Mouse (Mus musculus): Measurements from ENCODE around the gene Apbb1ip. TPM values are rescaled to one million over a fixed set of nuclear protein-coding genes. Genes with fewer than 3 reads are reported as not detected.
"Not testable (repeated sequence)": the region's sequence is repeated elsewhere in the genome, so short reads cannot be mapped to it uniquely, and the experiment has no call there.

The Apbb1ip gene
- polyA plus RNA-seq, 1 experiment = 2.4 TPM

GRCm38 (mm10) chr2:22816231-22816630 lies 42.3 kb downstream of the Apbb1ip start:
- DNase-seq (ENCODE audit: low read depth) = no peak

- no peak for DNase-seq (ENCODE audit: low read depth)
Observed at GRCm38 (mm10) chr2:22822293-22822692, 48.4 kb downstream of the Apbb1ip start.

GRCm38 (mm10) chr2:22845514-22845913 lies 71.6 kb downstream of the Apbb1ip start:
- peak; percentile 94 for DNase-seq (ENCODE audit: low read depth)

GRCm38 (mm10) chr2:22851900-22852299 lies 78.0 kb downstream of the Apbb1ip start:
- peak; percentile 84 for DNase-seq (ENCODE audit: low read depth)

- no peak for DNase-seq (ENCODE audit: low read depth)
Observed at GRCm38 (mm10) chr2:22857501-22857900, 83.6 kb downstream of the Apbb1ip start.

- peak; percentile 98 for DNase-seq (ENCODE audit: low read depth)
Observed at GRCm38 (mm10) chr2:22862194-22862593, 88.3 kb downstream of the Apbb1ip start.

- not testable (repeated sequence) for DNase-seq (ENCODE audit: low read depth)
Observed at GRCm38 (mm10) chr2:22864394-22865037, 90.6 kb downstream of the Apbb1ip start.

- DNase-seq (ENCODE audit: low read depth) = peak; percentile 99
Observed at GRCm38 (mm10) chr2:22865818-22866217, 91.9 kb downstream of the Apbb1ip start.

- DNase-seq (ENCODE audit: low read depth) = peak; percentile 97
Observed at GRCm38 (mm10) chr2:22866894-22867424, 93.1 kb downstream of the Apbb1ip start.

- DNase-seq (ENCODE audit: low read depth) = no peak
Observed at GRCm38 (mm10) chr2:22873159-22873558, 99.3 kb downstream of the Apbb1ip start.

GRCm38 (mm10) chr2:22874628-22875027 lies 100.7 kb downstream of the Apbb1ip start:
- peak; percentile 100 for DNase-seq (ENCODE audit: low read depth)

- no peak for DNase-seq (ENCODE audit: low read depth)
Observed at GRCm38 (mm10) chr2:22876614-22877013, 102.7 kb downstream of the Apbb1ip start.

- DNase-seq (ENCODE audit: low read depth) = no peak
Observed at GRCm38 (mm10) chr2:22878781-22879180, 104.9 kb downstream of the Apbb1ip start.

- DNase-seq (ENCODE audit: low read depth) = not testable (repeated sequence)
Observed at GRCm38 (mm10) chr2:22880726-22881125, 106.8 kb downstream of the Apbb1ip start.

- no peak for DNase-seq (ENCODE audit: low read depth)
Observed at GRCm38 (mm10) chr2:22894932-22895281, 121.0 kb downstream of the Apbb1ip start.

GRCm38 (mm10) chr2:22895282-22896273 lies 121.7 kb downstream of the Apbb1ip start, which contains the start of gene Pdss1:
Pdss1 (plus strand) TSS chr2:22895522.
- peak; percentile 90 for DNase-seq (ENCODE audit: low read depth)

GRCm38 (mm10) chr2:22903947-22904346 lies 130.1 kb downstream of the Apbb1ip start:
- DNase-seq (ENCODE audit: low read depth) = no peak

- DNase-seq (ENCODE audit: low read depth) = no peak
Observed at GRCm38 (mm10) chr2:22914421-22914820, 140.5 kb downstream of the Apbb1ip start.

- no peak for DNase-seq (ENCODE audit: low read depth)
Observed at GRCm38 (mm10) chr2:22918651-22919050, 144.8 kb downstream of the Apbb1ip start.

Data from gonadal fat pad, adult 2 months (tissue).